Mouse (Mus musculus) MEL (cell line): ENCODE results near the gene Caskin1. TPM values are rescaled to one million over a fixed set of nuclear protein-coding genes. Genes with fewer than 3 reads are reported as not detected.

Source experiments
- DNase-seq: peaks from one replicate; pipeline ENCODE4 v3.0.0; 2011; ENCODE audit warnings: low read depth, low spot score
- H3K27ac ChIP-seq: 2 replicates; pipeline ENCODE4 v1.5.1; 2012; ENCODE audit warnings: low read depth, mild to moderate bottlenecking, control low read depth, low read length, moderate library complexity; ENCODE audit not compliant: control insufficient read depth
- H3K27me3 ChIP-seq, 2 experiments: fragments of 150-350 bp in 1 of 2; sonication (generic) in 1 of 2; 2 replicates each; pipeline ENCODE4 v1.6.1; 2012; ENCODE audit warnings: low read length in 2 of 2, mild to moderate bottlenecking in 2 of 2, improper control_type of control experiment in 1 of 2, moderate library complexity in 1 of 2; ENCODE audit not compliant: insufficient read depth in 2 of 2, control insufficient read depth in 1 of 2
- H3K36me3 ChIP-seq, 2 experiments: 2 replicates each; pipeline ENCODE4 v1.6.1; 2012 to 2014; ENCODE audit warnings: low read length in 2 of 2, improper control_type of control experiment in 1 of 2, inconsistent platforms in 1 of 2, mild to moderate bottlenecking in 1 of 2; ENCODE audit not compliant: insufficient read depth in 2 of 2, control insufficient read depth in 1 of 2
- H3K4me1 ChIP-seq, 2 experiments: fragments of 150-350 bp in 1 of 2; sonication (generic) in 1 of 2; 2 replicates each; pipeline ENCODE4 v1.6.1; 2012; ENCODE audit warnings: low read length in 2 of 2, improper control_type of control experiment in 1 of 2, mild to moderate bottlenecking in 1 of 2; ENCODE audit not compliant: insufficient read depth in 2 of 2, control insufficient read depth in 1 of 2
- H3K4me3 ChIP-seq, 2 experiments: fragments of 150-350 bp in 1 of 2; sonication (generic) in 1 of 2; 2 replicates each; pipeline ENCODE4 v1.5.1; 2012; ENCODE audit warnings: low read depth in 2 of 2, low read length in 2 of 2, mild to moderate bottlenecking in 2 of 2, moderate library complexity in 2 of 2, control low read depth in 1 of 2, improper control_type of control experiment in 1 of 2; ENCODE audit not compliant: control insufficient read depth in 1 of 2, insufficient read depth in 1 of 2
- H3K79me2 ChIP-seq: 2 replicates; pipeline ENCODE4 v1.6.1; 2012; ENCODE audit warnings: mild to moderate bottlenecking, low read length, moderate library complexity; ENCODE audit not compliant: control insufficient read depth, poor library complexity, insufficient read depth
- H3K9ac ChIP-seq: 2 replicates; pipeline ENCODE4 v1.6.1; 2012; ENCODE audit warnings: low read depth, mild to moderate bottlenecking, control low read depth, low read length, moderate library complexity; ENCODE audit not compliant: control insufficient read depth, poor library complexity, severe bottlenecking
- H3K9me3 ChIP-seq: fragments of 150-350 bp; sonication (generic); replicated peaks from 2 replicates; pipeline ENCODE4 v1.6.1; 2012; ENCODE audit warnings: mild to moderate bottlenecking, low read length, improper control_type of control experiment, moderate library complexity; ENCODE audit not compliant: insufficient read depth
- BHLHE40 ChIP-seq: IDR thresholded peaks from 2 replicates; pipeline ENCODE4 v1.6.1; 2012; ENCODE audit warnings: low read depth, mild to moderate bottlenecking, inconsistent platforms, low read length, improper control_type of control experiment, borderline replicate concordance
- CTCF ChIP-seq, 3 experiments: IDR thresholded peaks in 2 of 3; conservative IDR thresholded peaks in 1 of 3; 2 replicates each; pipeline ENCODE4 v1.5.1; 2011 to 2012; ENCODE audit warnings: low read length in 3 of 3, low read depth in 2 of 3, mild to moderate bottlenecking in 2 of 3, improper control_type of control experiment in 1 of 3, inconsistent platforms in 1 of 3, mixed read lengths in 1 of 3, moderate library complexity in 1 of 3; ENCODE audit not compliant: control insufficient read depth in 1 of 3, insufficient read depth in 1 of 3, poor library complexity in 1 of 3, severe bottlenecking in 1 of 3
- ELF1 ChIP-seq: IDR thresholded peaks from 2 replicates; pipeline ENCODE4 v1.6.1; 2014; ENCODE audit warnings: low read depth, mild to moderate bottlenecking, inconsistent platforms, low read length, improper control_type of control experiment, moderate library complexity
- GABPA ChIP-seq: IDR thresholded peaks from 2 replicates; pipeline ENCODE4 v1.6.1; 2012; ENCODE audit warnings: low read depth, mild to moderate bottlenecking, inconsistent platforms, low read length, improper control_type of control experiment, moderate library complexity
- HCFC1 ChIP-seq: IDR thresholded peaks from 2 replicates; pipeline ENCODE4 v1.6.1; 2012; ENCODE audit warnings: low read depth, mild to moderate bottlenecking, inconsistent platforms, low read length, improper control_type of control experiment, moderate library complexity
- JUND ChIP-seq: IDR thresholded peaks from 2 replicates; pipeline ENCODE4 v1.6.1; 2011; ENCODE audit warnings: low read depth, mild to moderate bottlenecking, improper control_type of control experiment, low read length
- MEF2A ChIP-seq: IDR thresholded peaks from 2 replicates; pipeline ENCODE4 v1.6.1; 2014; ENCODE audit warnings: low read depth, mild to moderate bottlenecking, inconsistent platforms, low read length, improper control_type of control experiment; ENCODE audit not compliant: poor library complexity, insufficient replicate concordance, severe bottlenecking; ENCODE audit errors: extremely low read depth
- MYB ChIP-seq: IDR thresholded peaks from 2 replicates; pipeline ENCODE4 v1.6.1; 2011; ENCODE audit warnings: mild to moderate bottlenecking, low read depth, low read length, improper control_type of control experiment
- NELFE ChIP-seq: IDR thresholded peaks from 2 replicates; pipeline ENCODE4 v1.6.1; 2011; ENCODE audit warnings: low read depth, low read length, improper control_type of control experiment
- POLR2A ChIP-seq, 2 experiments: IDR thresholded peaks; 2 replicates each; pipeline ENCODE4 v1.6.1; 2011 to 2012; ENCODE audit warnings: low read length in 2 of 2, mild to moderate bottlenecking in 2 of 2, control low read depth in 1 of 2, improper control_type of control experiment in 1 of 2, low read depth in 1 of 2, moderate library complexity in 1 of 2; ENCODE audit not compliant: control insufficient read depth in 1 of 2, insufficient read depth in 1 of 2, poor library complexity in 1 of 2
- POLR2AphosphoS2 ChIP-seq: IDR thresholded peaks from 2 replicates; pipeline ENCODE4 v1.6.1; 2011; ENCODE audit warnings: low read length, improper control_type of control experiment
- SMC3 ChIP-seq: IDR thresholded peaks from 2 replicates; pipeline ENCODE4 v1.6.1; 2011; ENCODE audit warnings: low read depth, low read length, improper control_type of control experiment
- TBP ChIP-seq: IDR thresholded peaks from 2 replicates; pipeline ENCODE4 v1.8.0; 2011; ENCODE audit warnings: low read depth, low read length, improper control_type of control experiment
- TCF12 ChIP-seq: IDR thresholded peaks from 2 replicates; pipeline ENCODE4 v1.6.1; 2014; ENCODE audit warnings: low read depth, mild to moderate bottlenecking, inconsistent platforms, low read length, improper control_type of control experiment, moderate library complexity
- ZKSCAN1 ChIP-seq: IDR thresholded peaks from 2 replicates; pipeline ENCODE4 v1.6.1; 2012; ENCODE audit warnings: low read depth, mild to moderate bottlenecking, inconsistent platforms, low read length, improper control_type of control experiment, moderate library complexity
- polyA plus RNA-seq, 2 experiments: library from polyadenylated mRNA; stranded (reverse) in 1 of 2; unstranded in 1 of 2; fragments of >175 nt in 1 of 2; fragments of >200 nt in 1 of 2; gene quantifications; 2 replicates each; pipeline versions ENCODE4 v1.2.1 to v1.2.4; 2012; ENCODE audit warnings: low replicate concordance in 2 of 2, low read depth in 1 of 2; ENCODE audit not compliant: insufficient read length in 2 of 2, insufficient read depth in 1 of 2, missing spikeins in 1 of 2
- total RNA-seq: library from RNA; depleted of rRNA; stranded (reverse); fragments of 300-350 nt; gene quantifications from 2 replicates; pipeline ENCODE4 v1.2.3, GENCODE M21; 2012; rRNA removed

Gene Caskin1
- total and polyA plus RNA-seq, 3 experiments: 0.04 to 0.38 TPM; not detected in 1

DNA sequence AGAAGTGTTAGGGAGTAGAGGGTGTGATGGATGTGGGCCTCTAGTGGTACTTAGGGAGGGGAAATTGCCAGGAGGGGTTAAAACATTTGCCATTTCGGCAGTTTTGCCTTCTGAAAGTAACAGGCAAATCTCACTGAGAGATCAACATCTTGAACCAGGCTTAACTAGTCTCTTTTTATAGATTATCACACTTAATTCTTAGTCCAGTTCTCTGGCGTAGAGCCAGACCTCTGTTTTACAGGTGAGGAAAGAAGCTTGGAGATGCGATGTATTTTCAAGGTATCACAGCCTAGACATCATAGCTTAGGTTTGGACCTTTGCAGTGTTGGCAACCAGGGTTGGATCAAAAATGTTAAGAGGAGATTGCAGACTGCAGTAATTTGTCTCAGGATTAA is 62.6 kb downstream of the Caskin1 start:
- no peaks in the 10 kb centered on the region for H3K9me3 ChIP-seq
- H3K79me2 ChIP-seq: peaks cover 7% of the 10 kb centered on the region
- peaks cover 2 to 7% of the 10 kb centered on the region in 2 experiments; a peak in 3 of 4 replicates for H3K4me1 ChIP-seq
- peaks cover 0 to 8% of the 10 kb centered on the region in 2 experiments; a peak in 1 of 4 replicates for H3K36me3 ChIP-seq
- TF ChIP-seq ELF1 (no peak), CTCF (IDR thresholded peaks at IDR 0.05 in 2 of 3, conservative IDR thresholded peaks at IDR 0.05 in 1 of 3; ENCODE audit: control insufficient read depth in 1 of 3, insufficient read depth in 1 of 3, low read depth in 2 of 3, low read length in 3 of 3, poor library complexity in 1 of 3, severe bottlenecking in 1 of 3) (no peak), NELFE (no peak), TCF12 (no peak), POLR2A (IDR thresholded peaks at IDR 0.05; ENCODE audit: control insufficient read depth in 1 of 2, insufficient read depth in 1 of 2, low read depth in 1 of 2, low read length in 2 of 2, poor library complexity in 1 of 2) (no peak), TBP (no peak)
- TF ChIP-seq, all 39 proteins: peak for 0
- H3K27me3 ChIP-seq: no peaks in the 10 kb centered on the region
- no peak overlapping the region for H3K27ac ChIP-seq
- peak overlapping the region; percentile 84 for H3K9ac ChIP-seq
- H3K4me3 ChIP-seq: peak overlapping the region; percentile 67 to 83
- peak; percentile 14 for DNase-seq

DNA sequence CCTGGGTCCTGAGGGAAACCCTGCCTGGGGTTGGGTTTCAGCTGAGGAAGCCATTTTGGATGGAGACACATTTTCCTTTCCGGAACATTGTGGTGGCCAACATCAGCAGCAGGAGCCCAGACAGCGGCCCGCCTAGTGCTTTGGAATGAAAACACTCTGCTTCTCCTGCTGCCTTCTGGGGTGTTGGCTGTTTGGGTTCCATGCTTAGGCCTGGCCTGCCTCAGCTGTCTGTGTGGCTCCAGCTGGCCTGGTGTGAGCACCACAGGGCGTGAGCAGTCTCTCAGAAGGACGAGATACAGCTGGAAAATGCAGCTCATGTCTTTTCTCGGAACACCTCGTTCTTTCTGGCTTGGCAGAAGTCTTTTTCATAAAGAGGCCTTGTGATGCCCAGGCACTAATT is 68.7 kb downstream of the Caskin1 start:
- no peak overlapping the region for H3K9ac ChIP-seq
- no peak for DNase-seq
- no peaks in the 10 kb centered on the region for H3K9me3 ChIP-seq
- H3K79me2 ChIP-seq: no peaks in the 10 kb centered on the region; the same call in 1 of the 2 replicates
- no peak overlapping the region for H3K4me3 ChIP-seq
- TF ChIP-seq MYB: no peak
- no peak for TF ChIP-seq GABPA
- no peak for TF ChIP-seq POLR2AphosphoS2
- TF ChIP-seq ZKSCAN1: no peak
- no peak for TF ChIP-seq SMC3
- no peak for TF ChIP-seq NELFE
- no peak for TF ChIP-seq TBP
- TF ChIP-seq CTCF (IDR thresholded peaks at IDR 0.05 in 2 of 3, conservative IDR thresholded peaks at IDR 0.05 in 1 of 3; ENCODE audit: control insufficient read depth in 1 of 3, insufficient read depth in 1 of 3, low read depth in 2 of 3, low read length in 3 of 3, poor library complexity in 1 of 3, severe bottlenecking in 1 of 3): no peak
- TF ChIP-seq BHLHE40: no peak
- TF ChIP-seq MEF2A: no peak
- no peak for TF ChIP-seq JUND
- TF ChIP-seq HCFC1: no peak
- TF ChIP-seq, all 39 proteins: peak for 0
- Histone ChIP-seq H3K27ac (no peak overlapping the region), H3K27me3 (no peaks in the 10 kb centered on the region), H3K4me1 (peaks cover 3 to 16% of the 10 kb centered on the region in 2 experiments; a peak in 3 of 4 replicates), H3K36me3 (peaks cover 0 to 13% of the 10 kb centered on the region in 2 experiments; a peak in 2 of 4 replicates)

Other genes starting within 250 kb of the Caskin1 start
- gene Ccnf, start 237.1 kb upstream of the Caskin1 start, total RNA-seq: 34.5 and 38.0 TPM in 2 replicates
- gene Ccnf, start 237.1 kb upstream of the Caskin1 start, polyA plus RNA-seq: 10 to 100 TPM in 1 of 2 experiments, not detected in 1; 73.9 TPM
- gene Abca17, start 137.5 kb upstream of the Caskin1 start, total RNA-seq: 0.04 and 0.07 TPM in 2 replicates
- gene Abca17, start 137.5 kb upstream of the Caskin1 start, polyA plus RNA-seq: under 1 TPM in 1 of 2 experiments, not detected in 1; 0.03 TPM
- 27.3 and 32.4 TPM in 2 replicates for gene Abca3, start 136.7 kb upstream of the Caskin1 start, total RNA-seq
- 10 to 100 TPM; 36.6 to 37.1 TPM for gene Abca3, start 136.7 kb upstream of the Caskin1 start, polyA plus RNA-seq
- gene Rnps1, start 74.0 kb upstream of the Caskin1 start, total RNA-seq: 156 and 167 TPM in 2 replicates
- 100 to 1,000 TPM in 1 of 2 experiments, not detected in 1; 282 TPM for gene Rnps1, start 74.0 kb upstream of the Caskin1 start, polyA plus RNA-seq
- gene Eci1, start 62.0 kb upstream of the Caskin1 start, total RNA-seq: 54.4 and 65.6 TPM in 2 replicates
- 10 to 100 TPM in 1 of 2 experiments, not detected in 1; 48.6 TPM for gene Eci1, start 62.0 kb upstream of the Caskin1 start, polyA plus RNA-seq
- gene Dnase1l2, start 45.5 kb upstream of the Caskin1 start, total RNA-seq: 0.49 and 0.62 TPM in 2 replicates
- gene Dnase1l2, start 45.5 kb upstream of the Caskin1 start, polyA plus RNA-seq: 1 to 10 TPM in 1 of 2 experiments, not detected in 1; 1.8 TPM
- gene E4f1, start 18.3 kb upstream of the Caskin1 start, total RNA-seq: 24.3 and 26.0 TPM in 2 replicates
- gene E4f1, start 18.3 kb upstream of the Caskin1 start, polyA plus RNA-seq: 10 to 100 TPM in 1 of 2 experiments, not detected in 1; 37.1 TPM
- gene Pgp, start 18.2 kb upstream of the Caskin1 start, total RNA-seq: 16.6 and 19.3 TPM in 2 replicates
- 10 to 100 TPM in 1 of 2 experiments, not detected in 1; 55.0 TPM for gene Pgp, start 18.2 kb upstream of the Caskin1 start, polyA plus RNA-seq
- 1.1 and 2.0 TPM in 2 replicates for gene Bricd5, start 14.7 kb upstream of the Caskin1 start, total RNA-seq
- gene Bricd5, start 14.7 kb upstream of the Caskin1 start, polyA plus RNA-seq: under 1 TPM in 1 of 2 experiments, not detected in 1; 0.82 TPM
- gene Mlst8, start 9.5 kb upstream of the Caskin1 start, total RNA-seq: 28.5 and 35.4 TPM in 2 replicates
- gene Mlst8, start 9.5 kb upstream of the Caskin1 start, polyA plus RNA-seq: 10 to 100 TPM in 1 of 2 experiments, not detected in 1; 57.3 TPM
- gene Traf7, start 39.3 kb downstream of the Caskin1 start, total RNA-seq: 118 and 121 TPM in 2 replicates
- gene Traf7, start 39.3 kb downstream of the Caskin1 start, polyA plus RNA-seq: 100 to 1,000 TPM in 1 of 2 experiments, not detected in 1; 261 TPM
- gene Rab26, start 45.6 kb downstream of the Caskin1 start, total RNA-seq: 0.89 and 1.0 TPM in 2 replicates
- 1 to 10 TPM in 1 of 2 experiments, not detected in 1; 1.1 TPM for gene Rab26, start 45.6 kb downstream of the Caskin1 start, polyA plus RNA-seq
- gene Pkd1, start 61.2 kb downstream of the Caskin1 start, total RNA-seq: 10.3 and 10.6 TPM in 2 replicates
- gene Pkd1, start 61.2 kb downstream of the Caskin1 start, polyA plus RNA-seq: 10 to 100 TPM in 1 of 2 experiments, not detected in 1; 10.7 TPM
- gene Tsc2, start 144.0 kb downstream of the Caskin1 start, total RNA-seq: 44.0 and 48.8 TPM in 2 replicates
- 10 to 100 TPM in 1 of 2 experiments, not detected in 1; 99.2 TPM for gene Tsc2, start 144.0 kb downstream of the Caskin1 start, polyA plus RNA-seq
- 26.1 and 31.4 TPM in 2 replicates for gene Nthl1, start 144.1 kb downstream of the Caskin1 start, total RNA-seq
- gene Nthl1, start 144.1 kb downstream of the Caskin1 start, polyA plus RNA-seq: 100 to 1,000 TPM in 1 of 2 experiments, 10 to 100 TPM in 1; 32.0 to 262 TPM
- 0.75 and 0.96 TPM in 2 replicates for gene Slc9a3r2, start 161.7 kb downstream of the Caskin1 start, total RNA-seq
- gene Slc9a3r2, start 161.7 kb downstream of the Caskin1 start, polyA plus RNA-seq: 1 to 10 TPM in 1 of 2 experiments, not detected in 1; 3.5 TPM
- not detected in 2 replicates for gene Npw, start 169.9 kb downstream of the Caskin1 start, total RNA-seq
- gene Npw, start 169.9 kb downstream of the Caskin1 start, polyA plus RNA-seq: not detected
- 21.9 and 22.2 TPM in 2 replicates for gene Zfp598, start 181.1 kb downstream of the Caskin1 start, total RNA-seq
- gene Zfp598, start 181.1 kb downstream of the Caskin1 start, polyA plus RNA-seq: 10 to 100 TPM; 59.0 to 80.4 TPM
- 0.15 TPM in 1 of 2 replicates, not detected in the other for gene Syngr3, start 201.4 kb downstream of the Caskin1 start, total RNA-seq
- under 1 TPM in 1 of 2 experiments, not detected in 1; 0.68 TPM for gene Syngr3, start 201.4 kb downstream of the Caskin1 start, polyA plus RNA-seq
- 78.6 and 86.8 TPM in 2 replicates for gene Gfer, start 207.6 kb downstream of the Caskin1 start, total RNA-seq
- 10 to 100 TPM in 1 of 2 experiments, not detected in 1; 83.0 TPM for gene Gfer, start 207.6 kb downstream of the Caskin1 start, polyA plus RNA-seq
- gene Noxo1, start 207.6 kb downstream of the Caskin1 start, total RNA-seq: 0.39 and 0.62 TPM in 2 replicates
- gene Noxo1, start 207.6 kb downstream of the Caskin1 start, polyA plus RNA-seq: 1 to 10 TPM in 1 of 2 experiments, not detected in 1; 2.4 TPM
- gene Tbl3, start 219.1 kb downstream of the Caskin1 start, total RNA-seq: 102 and 103 TPM in 2 replicates
- gene Tbl3, start 219.1 kb downstream of the Caskin1 start, polyA plus RNA-seq: 100 to 1,000 TPM in 1 of 2 experiments, not detected in 1; 111 TPM
- 0.23 and 0.26 TPM in 2 replicates for gene Rnf151, start 229.5 kb downstream of the Caskin1 start, total RNA-seq
- gene Rnf151, start 229.5 kb downstream of the Caskin1 start, polyA plus RNA-seq: under 1 TPM in 1 of 2 experiments, not detected in 1; 0.40 TPM
- 3,755 and 4,516 TPM in 2 replicates for gene Rps2, start 229.5 kb downstream of the Caskin1 start, total RNA-seq
- 1,000 to 10,000 TPM in 1 of 2 experiments, not detected in 1; 1,852 TPM for gene Rps2, start 229.5 kb downstream of the Caskin1 start, polyA plus RNA-seq
- 258 and 292 TPM in 2 replicates for gene Ndufb10, start 235.9 kb downstream of the Caskin1 start, total RNA-seq
- gene Ndufb10, start 235.9 kb downstream of the Caskin1 start, polyA plus RNA-seq: 100 to 1,000 TPM in 1 of 2 experiments, not detected in 1; 230 TPM
- 0.12 and 0.13 TPM in 2 replicates for gene Rpl3l, start 239.2 kb downstream of the Caskin1 start, total RNA-seq
- under 1 TPM in 1 of 2 experiments, not detected in 1; 0.24 TPM for gene Rpl3l, start 239.2 kb downstream of the Caskin1 start, polyA plus RNA-seq
- gene Msrb1, start 248.0 kb downstream of the Caskin1 start, total RNA-seq: 27.0 and 31.9 TPM in 2 replicates
- gene Msrb1, start 248.0 kb downstream of the Caskin1 start, polyA plus RNA-seq: 10 to 100 TPM in 1 of 2 experiments, not detected in 1; 58.6 TPM